Mouse (Mus musculus): ENCODE results near the gene Grid2. TPM values are rescaled to one million over a fixed set of nuclear protein-coding genes. Genes with fewer than 3 reads are reported as not detected.

Grid2 gene
- polyA plus RNA-seq, 1 experiment from 2014 or later, result 0.40 TPM

- Histone ChIP-seq H3K9me3 (ENCODE audit: control insufficient read depth) (no peaks in the 10 kb centered on the region), H3K4me1 (replicated peaks; ENCODE audit: control insufficient read depth, insufficient read depth, low read length) (no peaks in the 10 kb centered on the region), H3K36me3 (ENCODE audit: control insufficient read depth, insufficient read depth) (no peaks in the 10 kb centered on the region), H3K27ac (ENCODE audit: low read depth, low read length) (no peak overlapping the region), H3K9ac (ENCODE audit: low read depth, low read length) (no peak overlapping the region), H3K4me3 (ENCODE audit: low read depth, low read length) (no peak overlapping the region), H3K4me2 (replicated peaks; ENCODE audit: low read depth) (no peak overlapping the region), H3K27me3 (replicated peaks; ENCODE audit: control insufficient read depth, insufficient read depth, low read length) (no peaks in the 10 kb centered on the region)
- no peak for TF ChIP-seq CTCF (IDR thresholded peaks at IDR 0.05; ENCODE audit: low read depth)
- 59% methylated on average over 1 of the region's 1 CpGs for WGBS
- no peak for ATAC-seq
These were observed 1042.0 kb downstream of the Grid2 start for GRCm38 (mm10) chr6:64297633-64298032.

DNA sequence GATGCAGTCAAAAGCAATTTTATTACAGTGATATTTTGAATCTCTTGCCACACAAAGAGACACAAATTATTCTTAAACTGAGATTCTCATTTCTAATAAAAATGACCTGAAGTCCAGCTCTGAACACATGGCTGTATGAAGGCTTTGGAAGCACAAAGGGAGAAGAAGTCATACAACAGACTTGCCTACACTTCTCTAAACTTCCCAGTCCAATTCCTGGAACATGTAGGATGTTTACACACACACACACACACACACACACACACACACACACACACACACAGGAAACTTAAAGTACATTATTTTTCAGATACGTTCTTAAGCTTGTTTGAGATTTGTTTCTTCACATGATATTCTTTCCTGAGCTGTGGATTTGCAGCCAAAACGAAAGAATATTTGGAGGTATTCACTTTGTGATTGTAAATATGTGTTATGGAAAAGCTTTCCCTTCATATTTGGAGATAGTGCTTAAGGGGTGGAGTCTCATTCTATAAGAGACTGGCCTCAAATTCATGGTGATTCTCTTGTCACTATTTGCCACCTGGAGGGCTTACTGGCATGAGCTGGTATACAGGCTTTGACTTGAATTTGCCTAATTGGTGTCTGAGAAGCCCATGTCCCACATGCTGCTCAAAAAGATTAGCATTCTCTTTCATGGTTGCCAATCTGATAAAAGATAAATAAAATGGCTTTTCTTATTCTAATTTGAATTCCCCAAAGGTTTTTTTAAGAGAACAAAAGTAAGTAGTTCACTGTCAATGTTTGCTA lies 1049.2 kb downstream of the Grid2 start:
- no peak for ATAC-seq

DNA sequence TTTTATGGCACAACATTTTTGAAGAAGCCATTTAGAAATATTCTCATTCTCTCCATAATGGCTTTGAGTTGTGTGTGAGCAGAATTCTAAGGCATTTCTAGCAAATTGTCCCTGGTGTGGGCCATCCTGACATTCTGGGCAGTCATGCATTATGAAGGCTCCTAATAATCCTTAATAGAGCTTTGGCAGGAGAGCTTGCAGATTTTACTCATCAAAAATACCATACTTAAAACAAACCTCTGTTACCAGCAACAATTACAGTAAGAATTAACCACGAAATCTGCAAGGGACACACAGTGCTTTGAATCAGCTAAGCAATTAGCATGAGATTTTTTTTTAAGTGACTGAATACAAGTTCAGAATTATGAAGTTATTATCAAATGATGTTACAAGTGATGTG lies 1053.0 kb downstream of the Grid2 start:
- 83% methylated on average over 1 of the region's 1 CpGs for WGBS
- no peak overlapping the region for H3K4me2 ChIP-seq (replicated peaks; ENCODE audit: low read depth)
- no peak overlapping the region for H3K27ac ChIP-seq (ENCODE audit: low read depth, low read length)
- H3K27me3 ChIP-seq (replicated peaks; ENCODE audit: control insufficient read depth, insufficient read depth, low read length), result no peaks in the 10 kb centered on the region
- H3K36me3 ChIP-seq (ENCODE audit: control insufficient read depth, insufficient read depth), result no peaks in the 10 kb centered on the region
- no peak overlapping the region for H3K4me3 ChIP-seq (ENCODE audit: low read depth, low read length)
- no peak overlapping the region for H3K9ac ChIP-seq (ENCODE audit: low read depth, low read length)
- TF ChIP-seq CTCF (IDR thresholded peaks at IDR 0.05; ENCODE audit: low read depth), result no peak
- H3K4me1 ChIP-seq (replicated peaks; ENCODE audit: control insufficient read depth, insufficient read depth, low read length), result no peaks in the 10 kb centered on the region
- ATAC-seq, result no peak
- H3K9me3 ChIP-seq (ENCODE audit: control insufficient read depth), result no peaks in the 10 kb centered on the region

More for the DNA sequence above, 1049.2 kb downstream of the Grid2 start:
- H3K36me3 ChIP-seq (ENCODE audit: control insufficient read depth, insufficient read depth), result no peaks in the 10 kb centered on the region
- no peak overlapping the region for H3K27ac ChIP-seq (ENCODE audit: low read depth, low read length)
- WGBS, result 64% methylated on average over 2 of the region's 2 CpGs
- H3K4me2 ChIP-seq (replicated peaks; ENCODE audit: low read depth), result no peak overlapping the region
- no peak overlapping the region for H3K9ac ChIP-seq (ENCODE audit: low read depth, low read length)
- no peaks in the 10 kb centered on the region for H3K9me3 ChIP-seq (ENCODE audit: control insufficient read depth)
- no peak for TF ChIP-seq CTCF (IDR thresholded peaks at IDR 0.05; ENCODE audit: low read depth)
- H3K4me3 ChIP-seq (ENCODE audit: low read depth, low read length), result no peak overlapping the region
- no peaks in the 10 kb centered on the region for H3K4me1 ChIP-seq (replicated peaks; ENCODE audit: control insufficient read depth, insufficient read depth, low read length)
- H3K27me3 ChIP-seq (replicated peaks; ENCODE audit: control insufficient read depth, insufficient read depth, low read length), result no peaks in the 10 kb centered on the region

- H3K4me2 ChIP-seq (replicated peaks; ENCODE audit: low read depth), result no peak overlapping the region
- no peak overlapping the region for H3K4me3 ChIP-seq (ENCODE audit: low read depth, low read length)
- H3K27me3 ChIP-seq (replicated peaks; ENCODE audit: control insufficient read depth, insufficient read depth, low read length), result no peaks in the 10 kb centered on the region
- WGBS, result 92% methylated on average over 1 of the region's 1 CpGs
- no peaks in the 10 kb centered on the region for H3K36me3 ChIP-seq (ENCODE audit: control insufficient read depth, insufficient read depth)
- H3K9me3 ChIP-seq (ENCODE audit: control insufficient read depth), result no peaks in the 10 kb centered on the region
- H3K27ac ChIP-seq (ENCODE audit: low read depth, low read length), result no peak overlapping the region
- H3K9ac ChIP-seq (ENCODE audit: low read depth, low read length), result no peak overlapping the region
- TF ChIP-seq CTCF (IDR thresholded peaks at IDR 0.05; ENCODE audit: low read depth), result 0 out of 2 replicates have a peak, but pooled peaks have one; percentile 26
- no peaks in the 10 kb centered on the region for H3K4me1 ChIP-seq (replicated peaks; ENCODE audit: control insufficient read depth, insufficient read depth, low read length)
- no peak for ATAC-seq
These were observed 1057.5 kb downstream of the Grid2 start for GRCm38 (mm10) chr6:64313132-64313531.

DNA sequence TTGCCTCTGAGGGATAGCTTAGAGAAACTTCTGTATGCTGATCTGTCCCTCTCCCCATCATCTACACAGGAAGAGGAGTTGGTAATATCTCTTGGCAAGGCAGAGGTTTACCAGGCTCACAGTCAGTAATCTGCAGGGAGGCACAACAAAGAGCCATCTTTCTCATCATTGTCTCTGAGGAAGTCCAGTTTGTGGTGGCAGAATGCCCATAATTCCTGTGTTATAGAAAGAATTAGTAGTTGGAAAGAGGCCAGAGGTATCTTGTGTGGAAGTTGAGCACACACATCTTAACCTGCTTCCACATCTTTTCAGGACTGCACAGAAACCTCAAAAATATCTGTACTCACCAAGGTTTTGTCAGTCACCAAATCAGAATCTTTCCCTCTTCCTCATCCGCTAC lies 1071.3 kb downstream of the Grid2 start:
- H3K9ac ChIP-seq (ENCODE audit: low read depth, low read length), result no peak overlapping the region
- TF ChIP-seq CTCF (IDR thresholded peaks at IDR 0.05; ENCODE audit: low read depth), result no peak
- 94% methylated on average over 1 of the region's 1 CpGs for WGBS
- no peak overlapping the region for H3K27ac ChIP-seq (ENCODE audit: low read depth, low read length)
- H3K4me1 ChIP-seq (replicated peaks; ENCODE audit: control insufficient read depth, insufficient read depth, low read length), result no peaks in the 10 kb centered on the region
- H3K27me3 ChIP-seq (replicated peaks; ENCODE audit: control insufficient read depth, insufficient read depth, low read length), result no peaks in the 10 kb centered on the region
- H3K4me3 ChIP-seq (ENCODE audit: low read depth, low read length), result no peak overlapping the region
- no peak for ATAC-seq
- no peak overlapping the region for H3K4me2 ChIP-seq (replicated peaks; ENCODE audit: low read depth)
- no peaks in the 10 kb centered on the region for H3K9me3 ChIP-seq (ENCODE audit: control insufficient read depth)
- no peaks in the 10 kb centered on the region for H3K36me3 ChIP-seq (ENCODE audit: control insufficient read depth, insufficient read depth)

GRCm38 (mm10) chr6:64327876-64328275 lies 1072.2 kb downstream of the Grid2 start:
- no peak overlapping the region for H3K9ac ChIP-seq (ENCODE audit: low read depth, low read length)
- H3K27ac ChIP-seq (ENCODE audit: low read depth, low read length), result no peak overlapping the region
- WGBS, result 66% methylated on average over 3 of the region's 3 CpGs
- no peaks in the 10 kb centered on the region for H3K4me1 ChIP-seq (replicated peaks; ENCODE audit: control insufficient read depth, insufficient read depth, low read length)
- no peaks in the 10 kb centered on the region for H3K27me3 ChIP-seq (replicated peaks; ENCODE audit: control insufficient read depth, insufficient read depth, low read length)
- H3K4me2 ChIP-seq (replicated peaks; ENCODE audit: low read depth), result no peak overlapping the region
- no peaks in the 10 kb centered on the region for H3K36me3 ChIP-seq (ENCODE audit: control insufficient read depth, insufficient read depth)
- H3K4me3 ChIP-seq (ENCODE audit: low read depth, low read length), result no peak overlapping the region
- TF ChIP-seq CTCF (IDR thresholded peaks at IDR 0.05; ENCODE audit: low read depth), result 0 out of 2 replicates have a peak, but pooled peaks have one; percentile 6
- ATAC-seq, result no peak
- no peaks in the 10 kb centered on the region for H3K9me3 ChIP-seq (ENCODE audit: control insufficient read depth)
